Mouse (Mus musculus) retina, postnatal 7 days (tissue): Measurements from ENCODE around the gene Sfpq.

Experiments
- DNase-seq: peaks from one replicate; pipeline ENCODE4 v3.0.0-alpha.2; 2012; ENCODE audit warnings: low read depth, low spot score

Sfpq gene

DNA sequence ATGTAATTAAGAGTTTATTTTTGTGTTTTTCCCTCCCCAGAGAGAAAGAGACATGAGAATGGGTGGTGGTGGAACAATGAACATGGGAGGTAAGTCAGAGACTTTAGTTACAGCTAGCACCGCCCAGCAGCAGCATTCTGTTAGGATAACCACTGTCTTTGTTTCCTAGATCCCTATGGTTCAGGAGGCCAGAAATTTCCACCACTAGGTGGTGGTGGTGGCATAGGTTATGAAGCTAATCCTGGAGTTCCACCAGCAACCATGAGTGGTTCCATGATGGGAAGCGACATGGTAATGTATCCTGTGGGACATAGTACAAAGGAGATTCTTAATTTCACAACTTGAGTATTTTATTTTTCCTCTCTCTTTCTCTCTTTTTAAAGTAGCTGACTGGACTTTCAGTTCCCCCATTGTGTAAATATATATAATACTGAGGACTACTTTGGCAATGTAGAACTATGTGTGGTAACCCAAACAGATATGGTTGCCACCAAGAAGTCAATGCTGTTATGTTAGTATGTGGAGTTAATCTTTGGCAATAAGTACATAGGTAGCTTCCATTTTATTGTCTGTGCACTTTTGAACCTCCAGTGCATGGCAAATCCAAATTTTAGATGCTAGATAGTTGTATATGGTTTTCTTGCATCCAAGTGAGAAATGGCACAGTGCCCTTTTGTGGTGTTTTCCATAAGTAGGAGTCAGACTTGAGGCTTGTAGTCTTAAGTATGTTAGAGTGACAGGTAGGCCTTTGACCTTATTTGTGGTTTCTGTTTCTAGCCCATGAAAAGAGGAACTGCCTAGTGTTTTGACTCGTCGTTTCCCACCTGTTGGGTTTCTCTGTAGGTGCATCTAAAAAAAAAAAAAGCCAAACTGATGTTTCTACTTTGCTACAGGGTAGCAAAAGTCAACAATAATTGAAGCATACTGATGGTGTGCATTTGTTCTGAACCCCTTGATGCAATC lies 6.4 kb downstream of the Sfpq start:
- peak; percentile 49 for DNase-seq

DNA sequence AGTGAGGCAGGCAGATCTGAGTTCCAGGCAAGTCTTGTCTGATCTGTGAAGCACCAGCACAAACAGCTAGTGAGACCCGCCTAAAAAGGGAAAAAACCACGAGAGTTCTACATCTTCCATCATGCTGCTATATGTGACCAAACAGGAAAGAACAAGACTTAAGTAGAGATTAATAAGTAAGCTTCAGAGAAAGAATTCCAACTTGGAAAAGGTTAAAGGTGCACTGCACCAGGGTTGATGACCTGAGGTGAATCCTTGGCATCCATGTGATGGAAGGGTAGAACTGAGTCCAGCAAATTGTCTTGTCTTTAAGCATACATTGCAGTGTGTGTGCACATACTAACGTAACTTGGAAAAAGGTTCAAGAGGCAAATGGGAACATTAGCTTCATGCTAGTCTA lies 16.0 kb downstream of the Sfpq start:
- no peak for DNase-seq

DNA sequence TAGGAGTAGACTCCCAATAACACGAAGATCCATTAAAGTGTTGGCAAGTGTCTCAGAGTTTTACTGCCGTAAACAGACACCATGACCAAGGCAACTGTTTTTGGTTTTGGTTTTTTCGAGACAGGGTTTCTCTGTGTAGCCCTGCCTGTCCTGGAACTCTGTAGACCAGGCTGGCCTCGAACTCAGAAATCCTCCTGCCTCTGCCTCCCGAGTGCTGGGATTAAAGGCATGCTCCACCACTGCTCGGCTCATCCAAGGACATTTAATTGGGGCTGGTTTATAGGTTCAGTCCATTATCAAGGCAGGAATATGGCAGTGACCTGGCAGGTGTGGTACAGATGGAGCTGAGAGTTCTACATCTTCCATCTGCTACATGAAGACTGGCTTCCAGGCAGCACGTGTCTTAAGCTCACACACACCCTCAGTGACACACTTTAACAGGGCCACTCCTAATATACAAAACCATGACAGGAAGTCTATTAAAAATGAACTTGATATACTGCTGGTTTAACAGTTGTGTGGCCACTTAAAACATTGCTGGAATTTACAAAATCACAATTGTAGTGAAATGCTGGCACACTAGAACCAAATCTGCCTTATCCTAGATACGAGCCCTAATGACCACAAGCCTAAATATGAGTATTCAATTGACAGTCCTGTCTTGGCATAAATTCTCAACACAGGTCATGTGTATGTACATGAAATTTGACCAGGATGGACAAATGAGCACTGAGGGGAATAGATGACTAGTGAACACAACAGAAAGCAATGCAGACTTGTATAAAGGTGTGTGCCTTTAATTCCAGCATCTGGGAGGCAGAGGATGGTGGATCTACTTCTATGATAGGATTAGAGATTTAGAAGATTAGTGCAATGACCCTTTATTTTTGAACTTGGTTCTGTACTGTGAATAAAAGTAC lies 17.0 kb downstream of the Sfpq start:
- DNase-seq, result no peak

DNA sequence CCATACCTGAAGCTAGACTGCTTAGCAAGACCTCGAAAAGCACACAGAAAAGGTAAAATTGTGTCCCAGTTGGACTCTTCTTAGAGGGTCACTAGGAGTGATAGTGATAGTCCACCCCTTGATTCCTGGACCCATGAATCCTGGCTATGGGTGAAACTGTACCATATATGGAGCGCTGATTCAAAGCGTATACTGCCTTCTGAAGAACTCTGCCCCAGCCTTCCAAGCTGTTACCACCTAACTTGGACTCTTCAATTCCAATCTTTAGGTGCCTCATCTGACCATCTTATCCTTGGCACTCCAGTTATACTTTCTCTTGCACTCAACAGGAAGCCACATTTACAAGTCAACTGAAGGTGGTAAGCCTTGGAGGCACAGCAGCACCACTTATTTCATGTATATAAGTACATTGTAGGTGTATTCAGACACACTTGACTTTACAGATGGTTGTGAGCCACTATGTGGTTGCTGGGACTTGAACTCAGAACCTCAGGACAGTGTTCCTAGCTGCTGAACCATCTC lies 17.8 kb downstream of the Sfpq start:
- DNase-seq, result no peak

DNA sequence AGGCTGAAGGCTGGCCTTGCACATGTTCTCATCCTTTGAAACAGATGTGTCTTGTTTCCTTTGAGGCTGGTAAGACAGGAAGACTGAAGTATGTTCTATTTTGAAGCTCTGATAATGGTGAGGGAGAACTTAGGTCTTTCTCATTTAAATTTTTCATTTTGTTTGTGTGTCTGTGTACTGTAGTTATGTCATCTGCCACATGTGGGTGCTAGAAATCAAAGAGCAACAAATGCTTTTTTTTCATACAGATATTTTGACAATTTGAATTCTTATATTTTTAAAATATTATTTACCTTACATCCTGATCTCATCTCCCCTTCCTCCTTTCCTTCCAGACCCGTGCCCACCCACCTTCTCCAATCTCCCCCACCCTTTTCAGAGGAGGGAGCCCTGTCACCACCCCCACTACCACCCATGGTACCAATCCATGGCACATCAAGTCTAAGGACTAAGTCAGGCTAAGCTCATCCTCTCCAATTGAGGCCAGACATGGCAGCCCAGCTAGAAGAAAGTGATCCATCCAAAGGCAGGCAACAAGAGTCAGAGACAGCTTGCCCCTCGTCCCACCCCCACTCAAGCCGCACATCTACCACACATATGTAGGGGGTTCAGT lies 18.9 kb downstream of the Sfpq start:
- no peak for DNase-seq

DNA sequence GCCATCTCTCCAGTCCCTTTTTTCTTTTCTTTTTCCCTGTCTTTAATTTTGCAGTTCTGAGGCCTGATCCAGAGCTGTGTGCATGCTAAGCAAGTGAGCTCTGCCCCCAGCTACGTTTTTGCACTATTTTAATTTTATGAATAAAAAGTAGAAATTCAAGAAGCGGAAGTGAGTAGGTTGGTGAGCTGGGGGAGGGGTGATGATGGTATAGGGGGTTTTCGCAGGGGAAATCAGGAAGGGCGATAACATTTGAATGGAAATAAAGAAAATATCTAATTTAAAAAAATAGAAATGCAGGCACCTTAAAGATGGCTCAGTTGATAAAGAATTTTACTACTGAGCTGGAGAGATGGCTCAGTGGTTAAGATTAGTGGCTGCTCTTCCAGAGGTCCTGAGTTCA lies 22.4 kb downstream of the Sfpq start:
- no peak for DNase-seq

DNA sequence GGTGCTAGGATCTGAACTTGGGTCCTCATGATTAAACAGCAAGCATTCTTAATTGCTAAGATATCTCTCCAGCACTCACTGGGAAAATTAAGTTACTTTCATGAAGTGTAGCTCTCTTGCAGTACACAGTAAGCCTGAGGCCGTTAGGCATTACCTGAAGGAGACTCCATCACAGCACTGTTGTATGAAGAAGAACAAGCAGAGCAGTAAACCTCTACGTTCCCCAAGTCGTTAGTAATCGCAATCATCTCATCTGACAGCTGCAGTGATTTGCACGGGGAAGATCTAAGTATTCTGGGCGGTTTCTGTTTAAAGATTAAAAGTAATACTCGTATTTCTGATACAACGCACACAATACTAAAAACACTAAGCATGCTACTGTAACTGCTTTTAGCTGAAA lies 30.0 kb downstream of the Sfpq start:
- no peak for DNase-seq

DNA sequence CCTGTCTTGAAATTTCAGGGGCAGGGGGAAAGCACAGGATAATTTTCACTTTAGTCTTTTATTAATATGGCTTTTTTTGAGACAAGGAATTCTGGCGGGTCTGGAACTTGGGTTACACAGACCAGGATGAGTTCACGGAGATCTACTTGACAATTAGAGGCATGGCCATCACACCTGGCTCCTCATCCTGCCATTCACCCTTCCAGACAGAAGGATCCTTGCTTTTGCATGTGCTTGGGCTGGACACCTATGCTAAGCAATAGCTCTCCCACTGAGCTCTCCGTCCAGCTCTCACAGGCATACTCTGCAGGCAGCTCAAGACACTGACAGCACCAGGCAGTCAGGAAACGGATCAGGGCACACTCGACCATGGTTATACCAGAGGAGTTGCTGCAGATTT lies 31.9 kb downstream of the Sfpq start:
- DNase-seq, result no peak

DNA sequence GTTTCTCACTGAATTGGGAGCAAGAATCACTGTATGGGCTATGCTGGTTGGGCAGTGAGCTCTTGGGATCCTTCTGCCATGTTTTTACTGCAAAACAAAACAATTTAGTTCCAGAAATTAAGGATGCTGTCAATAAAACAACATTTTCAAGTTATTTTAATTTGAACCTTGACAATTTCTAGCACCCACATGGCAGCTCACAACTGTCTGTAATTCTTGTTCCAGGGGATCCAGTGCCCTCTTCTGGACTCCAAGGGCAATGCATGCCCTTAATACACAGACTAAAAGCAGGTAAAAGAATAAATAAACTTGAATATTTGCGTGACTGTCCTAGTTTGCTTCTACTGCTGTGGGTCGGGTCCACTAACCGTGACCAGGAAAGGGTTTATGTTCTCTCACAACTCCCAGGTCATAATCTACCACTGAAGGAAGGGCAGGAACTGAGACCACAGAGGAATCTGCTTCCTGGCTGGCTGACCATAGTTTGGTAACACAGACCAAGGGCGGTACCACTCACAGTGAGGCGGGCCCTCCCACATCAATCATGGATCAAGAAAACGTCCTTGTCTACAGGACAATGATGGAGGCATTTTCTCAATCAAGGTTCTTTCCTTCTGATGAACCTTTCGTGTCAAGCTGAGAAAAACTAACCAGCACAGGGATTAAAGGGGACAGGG lies 33.5 kb downstream of the Sfpq start:
- DNase-seq, result no peak

DNA sequence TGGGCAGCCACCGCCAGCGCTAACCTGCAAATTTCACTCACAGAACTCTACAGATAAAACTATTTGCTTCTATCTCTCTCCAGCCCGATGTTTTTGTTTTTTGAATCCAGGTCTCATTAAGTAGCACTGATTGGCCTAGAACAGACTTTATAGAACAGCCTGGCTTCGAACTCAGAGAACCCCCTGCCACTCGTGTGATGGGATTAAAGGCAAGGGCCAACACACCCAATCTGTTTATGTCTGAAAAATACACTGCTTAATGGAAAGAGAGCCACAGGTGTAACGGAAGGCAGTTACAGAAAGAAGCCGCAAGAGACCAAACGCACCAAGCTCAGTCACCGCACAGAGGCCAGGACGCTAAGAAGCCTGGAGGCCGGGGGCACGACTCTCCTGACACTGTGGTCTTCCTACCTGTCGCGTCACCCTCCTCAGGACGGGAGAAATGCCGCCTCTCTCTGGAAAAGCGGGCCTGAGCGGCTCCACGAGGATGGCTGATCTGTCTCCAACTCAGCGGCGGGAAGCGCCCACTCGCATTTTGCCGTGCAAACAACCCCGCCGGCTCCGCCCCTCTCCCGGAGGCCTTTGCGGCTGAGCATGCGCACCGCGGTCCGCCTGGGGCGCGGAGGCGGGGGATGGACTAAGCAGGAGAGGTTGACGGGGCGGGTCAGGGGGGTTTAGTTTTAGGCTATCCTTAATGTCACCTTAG lies 39.6 kb downstream of the Sfpq start, which contains the start of gene Zmym1:
Gene Zmym1, minus strand, starts transcription at position 568 of the 706 bp plus-strand sequence.
- DNase-seq, result peak; percentile 77

DNA sequence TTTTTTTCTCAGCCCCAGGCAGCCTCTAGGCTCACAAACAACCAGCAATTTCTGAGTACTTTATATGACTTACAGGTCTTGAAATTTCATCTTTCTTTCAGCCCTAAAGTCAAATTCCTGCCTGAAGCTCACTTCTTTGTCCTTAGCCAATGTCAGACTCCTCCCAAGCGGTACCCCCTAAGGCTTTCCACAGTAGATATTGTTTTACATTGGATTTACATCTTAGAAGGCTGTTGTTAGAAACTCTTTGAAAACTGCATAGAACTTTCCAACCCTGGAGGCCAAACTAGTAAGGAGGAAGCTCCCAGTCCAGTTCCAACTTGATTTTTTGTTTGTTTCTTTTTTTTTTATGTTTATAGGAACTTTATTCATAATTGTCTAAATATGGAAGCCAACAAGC lies 42.9 kb downstream of the Sfpq start:
- no peak for DNase-seq

DNA sequence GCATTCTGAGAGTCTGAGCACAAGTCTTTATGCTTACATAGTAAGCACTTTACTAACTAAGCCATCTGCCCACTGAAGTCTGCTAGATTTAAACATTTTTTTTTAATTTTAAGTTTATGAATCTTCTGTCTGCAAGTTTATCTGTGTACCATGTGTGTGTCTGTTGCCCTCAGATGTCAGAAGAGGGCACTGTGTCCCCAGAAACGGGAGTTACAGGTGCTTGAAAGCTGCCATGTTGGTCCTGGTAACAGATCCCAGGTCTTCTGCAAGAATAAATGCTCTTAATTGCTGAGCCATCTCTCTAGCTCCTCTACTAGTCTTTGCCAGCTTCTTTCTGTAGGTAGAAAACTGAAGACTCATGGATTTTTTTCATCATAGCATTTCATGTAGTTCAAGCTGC lies 53.8 kb downstream of the Sfpq start:
- DNase-seq, result no peak

DNA sequence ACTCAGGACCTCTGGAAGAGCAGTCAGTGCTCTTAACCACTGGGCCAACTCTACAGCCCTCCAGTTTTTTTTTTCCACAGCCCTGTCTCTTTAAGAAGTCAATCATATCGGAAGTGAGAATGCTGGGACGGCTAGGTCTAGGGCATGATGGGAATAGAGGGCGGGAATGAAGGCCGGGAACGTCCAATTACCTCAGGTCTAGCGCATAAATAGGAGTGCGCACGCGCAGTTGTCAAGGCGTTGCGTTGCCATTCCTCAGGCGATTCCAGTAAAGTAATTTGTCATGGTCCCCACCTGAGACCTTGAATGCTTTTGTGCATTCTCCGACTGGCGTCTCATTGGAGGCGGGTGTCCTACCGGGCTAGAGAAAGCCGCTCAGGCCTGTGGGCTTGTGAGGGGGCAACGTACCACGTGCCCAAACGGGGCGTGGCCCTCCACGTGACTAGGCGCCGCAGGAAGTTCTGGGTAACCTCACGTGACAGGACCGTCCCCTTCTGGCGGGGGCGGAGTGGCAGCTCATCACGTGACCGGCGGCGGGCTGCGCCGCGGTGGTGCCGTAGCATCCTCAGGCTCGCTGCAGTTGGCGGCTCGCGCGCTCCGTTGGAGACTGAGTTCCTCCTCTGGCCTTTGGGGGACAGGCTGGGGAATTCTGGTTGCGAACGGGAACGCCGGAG lies 55.9 kb downstream of the Sfpq start, which contains the start of gene Zmym6:
Gene Zmym6, plus strand, starts transcription at position 509 of the 674 bp plus-strand sequence.
- peak; percentile 93 for DNase-seq

DNA sequence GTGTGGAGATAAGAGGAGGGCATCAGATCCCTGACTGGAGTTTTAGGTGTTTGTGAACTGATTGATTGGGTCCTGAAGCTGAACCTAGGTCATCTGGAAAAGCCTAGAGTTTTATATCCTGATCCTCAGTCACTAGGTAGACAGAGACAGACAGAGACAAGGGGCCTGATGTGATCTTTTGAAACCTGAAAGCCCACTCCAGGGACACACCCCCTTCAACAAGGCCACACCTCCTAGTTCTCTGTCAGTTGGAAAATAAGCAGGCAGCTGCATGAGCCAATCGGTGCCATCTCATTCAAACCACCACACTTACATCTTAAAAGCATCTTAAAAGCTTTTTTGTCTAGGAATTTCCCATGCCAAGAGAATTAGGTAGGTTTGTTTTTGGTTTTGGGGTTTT lies 59.7 kb downstream of the Sfpq start:
- no peak for DNase-seq

DNA sequence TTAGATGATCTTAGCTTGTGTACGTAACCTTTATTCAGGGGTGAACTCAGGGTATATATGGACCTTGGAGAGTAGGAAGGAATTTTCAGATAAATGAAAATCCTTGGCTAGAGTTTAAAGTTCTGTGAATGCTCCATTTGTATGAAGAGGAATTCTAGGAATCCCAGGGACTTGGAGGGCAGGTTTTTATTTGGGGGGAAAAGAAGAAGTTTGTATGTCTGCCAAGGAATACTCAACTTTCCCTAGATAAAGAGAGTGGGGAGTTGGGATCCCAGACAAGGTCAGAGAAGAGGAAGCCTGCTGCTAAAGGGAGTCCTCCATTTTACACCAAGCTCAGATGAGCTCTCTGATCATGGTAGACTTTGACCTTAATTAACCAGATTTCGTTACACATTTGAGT lies 62.0 kb downstream of the Sfpq start:
- DNase-seq, result no peak

DNA sequence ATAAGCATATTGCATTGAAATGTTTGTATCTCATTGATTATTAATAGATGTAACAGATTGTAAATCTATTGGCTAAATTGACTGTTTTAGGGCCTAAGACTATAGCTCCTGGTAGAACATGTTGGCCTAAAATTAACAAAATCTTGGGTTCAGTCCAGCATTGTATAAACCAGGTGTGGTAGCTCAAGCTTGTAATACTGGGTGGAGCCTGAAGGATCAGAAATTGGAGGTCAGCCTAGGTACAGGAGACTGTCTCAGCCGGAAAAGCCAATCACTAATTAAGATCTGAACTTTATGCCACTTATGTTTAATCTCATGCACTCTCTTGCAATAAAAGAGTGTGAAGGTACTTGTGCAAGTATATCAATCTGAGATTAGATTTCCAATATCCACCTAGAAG lies 64.6 kb downstream of the Sfpq start:
- DNase-seq, result no peak
